Mouse (Mus musculus): ENCODE measurements around the gene Peli2. TPM values are rescaled to one million over a fixed set of nuclear protein-coding genes. Genes with fewer than 3 reads are reported as not detected.

Peli2 gene
- 0.26 to 0.51 TPM in 2 of 4 replicates, not detected in the others for total RNA-seq (2023; ENCODE audit: inconsistent age)

GRCm38 (mm10) chr14:48120752-48121528 is at the start of gene Peli2:
TSS of gene Peli2 (plus strand) at chr14:48120823.

